Mouse (Mus musculus) neural tube, embryonic 14.5 days (tissue): Measurements from ENCODE around the gene Abcc9. TPM values are rescaled to one million over a fixed set of nuclear protein-coding genes. Genes with fewer than 3 reads are reported as not detected.

Source experiments
- ATAC-seq: fragments of 200-750 bp; cut with Nextera tagmentation; 2 replicates; pipeline ENCODE4 v1.8.0; 2017; ENCODE audit warnings: low read depth, mild to moderate bottlenecking, moderate TSS enrichment, moderate library complexity
- H3K27ac ChIP-seq: fragments of 300-500 bp; sonication (generic); 2 replicates; pipeline ENCODE4 v1.5.1; 2014; ENCODE audit warnings: low read depth, mild to moderate bottlenecking, control low read depth, low read length, moderate library complexity, mixed read lengths
- H3K27me3 ChIP-seq: fragments of 300-500 bp; sonication (generic); 2 replicates; pipeline ENCODE4 v1.6.1; 2014; ENCODE audit warnings: low read length; ENCODE audit not compliant: control insufficient read depth, insufficient read depth
- H3K36me3 ChIP-seq: fragments of 300-500 bp; sonication (generic); 2 replicates; pipeline ENCODE4 v1.6.1; 2014; ENCODE audit warnings: low read length, mixed read lengths; ENCODE audit not compliant: control insufficient read depth, insufficient read depth
- H3K4me1 ChIP-seq: fragments of 300-500 bp; sonication (generic); 2 replicates; pipeline ENCODE4 v1.6.1; 2014; ENCODE audit warnings: low read length; ENCODE audit not compliant: control insufficient read depth, insufficient read depth
- H3K4me2 ChIP-seq: fragments of 300-500 bp; sonication (generic); 2 replicates; pipeline ENCODE4 v1.6.1; 2014; ENCODE audit warnings: mild to moderate bottlenecking, low read depth, low read length, control low read depth
- H3K4me3 ChIP-seq: fragments of 300-500 bp; sonication (generic); 2 replicates; pipeline ENCODE4 v1.5.1; 2014; ENCODE audit warnings: low read depth, low read length, control low read depth, mixed read lengths
- H3K9ac ChIP-seq: fragments of 300-500 bp; sonication (generic); replicated peaks from 2 replicates; pipeline ENCODE4 v1.6.1; 2014; ENCODE audit warnings: low read depth, mild to moderate bottlenecking, control low read depth, low read length, mixed read lengths
- H3K9me3 ChIP-seq: fragments of 300-500 bp; sonication (generic); 2 replicates; pipeline ENCODE4 v1.6.1; 2016; ENCODE audit warnings: low read length; ENCODE audit not compliant: control insufficient read depth
- WGBS: fragments of 180-500 bp; shearing (Covaris S2); extraction: QIAGEN DNeasy Blood & Tissue Kit; methylation state at CpG from one replicate; pipeline ENCODE4 v1.1.7; 2014; 5-methylcytosine and 5-hydroxymethylcytosine counted together
- polyA plus RNA-seq: library from polyadenylated mRNA; unstranded; fragments of >200 nt; fragmentation: Nextera tagmentation; extraction: Ambion mirVana; gene quantifications from 2 replicates; pipeline ENCODE4 v1.2.1, GENCODE M21; 2014

Abcc9 gene
- polyA plus RNA-seq: 4.6 and 5.5 TPM in 2 replicates

DNA sequence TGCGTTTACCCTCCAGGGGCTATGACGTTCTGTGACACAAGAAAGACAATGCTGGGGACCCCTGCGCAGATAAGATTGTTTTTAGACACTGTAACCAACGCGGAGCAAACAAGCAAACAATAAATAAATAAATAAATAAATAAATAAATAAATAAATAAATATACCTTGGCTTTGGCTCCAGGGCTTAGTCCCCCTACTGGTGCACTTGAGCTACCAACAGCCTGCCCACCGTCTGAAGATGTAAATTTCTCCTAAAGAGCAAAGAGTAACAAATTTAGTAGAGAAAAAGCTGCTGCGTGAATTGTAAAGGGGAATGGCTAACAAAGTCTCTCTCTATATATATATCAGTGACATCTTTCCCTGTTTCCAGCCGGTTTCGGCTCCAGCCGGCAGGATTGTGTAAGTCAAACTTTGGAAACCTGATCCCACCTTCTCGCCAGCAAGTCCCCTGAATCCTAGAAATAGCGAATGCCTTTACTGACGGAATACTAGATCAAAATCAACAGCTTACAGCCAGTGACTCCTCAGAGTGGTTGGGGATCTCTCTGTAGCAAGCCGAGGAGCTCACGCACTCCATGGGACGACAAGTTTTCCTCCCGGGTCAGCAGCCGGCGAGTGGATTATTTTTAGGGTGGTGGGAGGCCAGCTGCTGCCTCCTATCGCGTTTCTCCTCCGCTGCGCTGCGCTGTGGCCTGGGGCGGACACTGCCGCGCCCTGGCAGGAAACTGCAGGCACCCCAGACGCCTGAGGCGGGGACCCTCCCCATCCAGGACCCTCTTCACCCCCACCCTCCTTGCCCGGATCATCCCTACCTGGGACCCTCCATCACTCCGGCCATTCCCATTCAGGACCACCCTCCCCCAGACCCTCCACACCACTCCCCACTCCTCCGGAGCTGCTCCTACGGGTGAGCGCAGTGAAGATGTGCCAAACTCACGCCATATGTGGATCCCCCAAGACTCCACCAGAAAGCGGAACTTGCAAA, at the start of gene Abcc9:
Gene Abcc9, minus strand, starts transcription at position 664 of the 986 bp plus-strand sequence.
- 7% methylated on average over 36 of the region's 36 CpGs for WGBS
- peak; percentile 73; the same call in 1 of the 2 replicates for ATAC-seq
- peak within 1 kb of the TSS; percentile 25 for H3K4me3 ChIP-seq
- no peaks in the 10 kb centered on the region; the same call in 1 of the 2 replicates for H3K27me3 ChIP-seq
- H3K27ac ChIP-seq: no peak within 1 kb of the TSS
- H3K4me2 ChIP-seq: peak within 1 kb of the TSS; percentile 64
- no peaks in the 10 kb centered on the region for H3K36me3 ChIP-seq
- H3K4me1 ChIP-seq: peaks cover 2% of the 10 kb centered on the region; the same call in 1 of the 2 replicates
- H3K9me3 ChIP-seq: no peaks in the 10 kb centered on the region
- H3K9ac ChIP-seq: peak within 1 kb of the TSS; percentile 28

DNA sequence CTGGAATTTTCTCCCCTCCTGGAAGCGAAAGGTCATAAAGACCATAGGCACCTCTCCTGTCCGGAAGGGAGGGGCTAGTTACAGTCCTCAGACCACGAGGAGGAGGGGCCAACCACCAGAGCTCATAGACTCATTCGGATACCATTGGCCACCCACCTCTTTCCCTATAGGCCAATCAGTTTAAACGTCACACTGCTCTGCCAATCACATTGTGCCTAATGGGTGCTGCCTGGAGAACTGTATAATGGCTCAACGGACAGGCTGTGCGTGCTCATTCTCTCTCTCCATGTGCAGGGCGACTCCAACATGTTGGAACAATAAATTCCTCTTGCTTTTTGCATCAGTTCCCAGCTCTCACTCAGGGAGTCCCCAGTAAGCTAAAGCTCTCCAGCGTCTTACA, 49.2 kb upstream of the Abcc9 start:
- ATAC-seq: peak; percentile 84
- Histone ChIP-seq H3K9ac (no peak overlapping the region), H3K4me2 (no peak overlapping the region), H3K4me3 (no peak overlapping the region), H3K9me3 (no peaks in the 10 kb centered on the region), H3K4me1 (no peaks in the 10 kb centered on the region), H3K27ac (no peak overlapping the region), H3K27me3 (no peaks in the 10 kb centered on the region), H3K36me3 (no peaks in the 10 kb centered on the region)
- 43% methylated on average over 9 of the region's 9 CpGs for WGBS

DNA sequence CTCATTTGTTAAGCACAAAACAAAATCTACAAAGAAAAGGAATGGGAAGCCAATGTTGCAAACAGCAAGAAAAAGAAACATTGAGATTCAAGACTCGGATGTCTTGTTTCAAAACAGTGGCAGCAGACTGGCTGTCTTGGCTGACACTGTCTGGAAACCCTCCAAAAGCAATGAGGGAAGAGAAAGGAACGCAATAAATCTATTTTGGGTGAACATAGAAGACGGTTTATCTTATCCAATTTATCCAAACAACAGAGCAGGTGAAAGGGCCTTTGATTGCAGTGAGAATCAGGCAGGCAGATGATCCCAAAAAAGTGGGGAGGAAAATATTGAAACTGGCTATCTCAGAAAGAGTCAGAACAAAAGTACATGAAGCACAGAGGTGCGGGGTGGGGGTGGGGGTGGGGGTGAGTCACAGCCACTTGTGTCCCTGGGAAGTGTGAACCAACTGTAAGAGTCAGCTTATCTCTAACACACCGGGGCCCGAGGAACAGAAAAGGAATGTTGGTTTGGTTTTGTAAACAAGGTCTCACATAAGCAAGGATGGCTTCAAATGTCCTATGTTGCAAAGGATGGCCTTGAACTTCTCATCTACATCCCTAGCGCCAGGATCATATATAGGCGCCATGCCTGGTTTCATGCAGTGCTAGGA, 46.1 kb upstream of the Abcc9 start:
- no peak for ATAC-seq
- Histone ChIP-seq H3K27ac (no peak overlapping the region), H3K27me3 (no peaks in the 10 kb centered on the region), H3K4me2 (no peak overlapping the region), H3K9me3 (no peaks in the 10 kb centered on the region), H3K4me3 (no peak overlapping the region), H3K36me3 (no peaks in the 10 kb centered on the region), H3K9ac (no peak overlapping the region), H3K4me1 (no peaks in the 10 kb centered on the region)
- 74% methylated on average over 8 of the region's 8 CpGs for WGBS

GRCm38 (mm10) chr6:142747165-142747564, 45.0 kb upstream of the Abcc9 start:
- Histone ChIP-seq H3K9ac (no peak overlapping the region), H3K4me1 (no peaks in the 10 kb centered on the region), H3K9me3 (no peaks in the 10 kb centered on the region), H3K4me3 (no peak overlapping the region), H3K27ac (no peak overlapping the region), H3K4me2 (no peak overlapping the region), H3K27me3 (no peaks in the 10 kb centered on the region), H3K36me3 (no peaks in the 10 kb centered on the region)
- ATAC-seq: no peak
- 86% methylated on average over 2 of the region's 2 CpGs for WGBS

- Histone ChIP-seq H3K4me2 (no peak overlapping the region), H3K9me3 (no peaks in the 10 kb centered on the region), H3K4me1 (no peaks in the 10 kb centered on the region), H3K9ac (no peak overlapping the region), H3K27ac (no peak overlapping the region), H3K27me3 (no peaks in the 10 kb centered on the region), H3K36me3 (no peaks in the 10 kb centered on the region), H3K4me3 (no peak overlapping the region)
- ATAC-seq: no peak
- 85% methylated on average over 7 of the region's 7 CpGs for WGBS
Observed at GRCm38 (mm10) chr6:142746765-142747164, 44.6 kb upstream of the Abcc9 start.

- 92% methylated on average over 5 of the region's 5 CpGs for WGBS
- Histone ChIP-seq H3K4me1 (no peaks in the 10 kb centered on the region), H3K9ac (no peak overlapping the region), H3K4me3 (no peak overlapping the region), H3K9me3 (no peaks in the 10 kb centered on the region), H3K4me2 (no peak overlapping the region), H3K27me3 (no peaks in the 10 kb centered on the region), H3K27ac (no peak overlapping the region), H3K36me3 (no peaks in the 10 kb centered on the region)
- ATAC-seq: no peak
Observed at GRCm38 (mm10) chr6:142745484-142745883, 43.4 kb upstream of the Abcc9 start.

GRCm38 (mm10) chr6:142743193-142743592, 41.1 kb upstream of the Abcc9 start:
- Histone ChIP-seq H3K36me3 (no peaks in the 10 kb centered on the region), H3K9ac (no peak overlapping the region), H3K4me1 (no peaks in the 10 kb centered on the region), H3K4me3 (no peak overlapping the region), H3K9me3 (no peaks in the 10 kb centered on the region), H3K27ac (no peak overlapping the region), H3K4me2 (no peak overlapping the region), H3K27me3 (no peaks in the 10 kb centered on the region)
- ATAC-seq: no peak
- WGBS: 65% methylated on average over 4 of the region's 4 CpGs

GRCm38 (mm10) chr6:142741763-142742162, 39.6 kb upstream of the Abcc9 start:
- ATAC-seq: no peak
- H3K4me3 ChIP-seq: no peak overlapping the region
- no peaks in the 10 kb centered on the region for H3K27me3 ChIP-seq
- WGBS: 86% methylated on average over 6 of the region's 6 CpGs
- no peak overlapping the region for H3K9ac ChIP-seq
- H3K36me3 ChIP-seq: no peaks in the 10 kb centered on the region
- H3K27ac ChIP-seq: no peak overlapping the region
- no peaks in the 10 kb centered on the region for H3K4me1 ChIP-seq
- H3K4me2 ChIP-seq: no peak overlapping the region
- no peaks in the 10 kb centered on the region for H3K9me3 ChIP-seq

DNA sequence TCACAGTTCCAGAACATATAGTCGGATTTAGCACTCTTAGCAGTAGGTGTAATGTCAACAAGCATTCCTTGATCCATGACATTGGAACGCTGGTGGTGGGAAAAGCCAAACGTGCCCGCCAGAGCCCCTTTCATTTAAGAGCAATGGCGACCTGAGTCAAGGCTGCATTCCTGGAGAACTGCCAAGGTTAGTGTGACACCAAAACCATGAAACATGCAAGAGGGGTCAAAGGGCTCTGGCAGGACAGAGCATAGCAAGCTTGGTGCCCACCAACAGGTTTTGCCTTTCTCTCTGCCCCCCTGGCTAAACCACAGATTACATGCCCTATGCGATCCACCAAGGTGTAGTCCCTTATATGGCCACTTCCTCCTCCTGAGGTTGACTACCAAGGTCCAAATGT, 36.5 kb upstream of the Abcc9 start:
- no peak overlapping the region for H3K9ac ChIP-seq
- H3K27me3 ChIP-seq: no peaks in the 10 kb centered on the region
- no peak for ATAC-seq
- no peak overlapping the region for H3K4me3 ChIP-seq
- H3K9me3 ChIP-seq: no peaks in the 10 kb centered on the region
- H3K4me1 ChIP-seq: no peaks in the 10 kb centered on the region
- WGBS: 82% methylated on average over 6 of the region's 6 CpGs
- no peak overlapping the region for H3K27ac ChIP-seq
- H3K36me3 ChIP-seq: no peaks in the 10 kb centered on the region
- H3K4me2 ChIP-seq: no peak overlapping the region
